Mouse (Mus musculus): ENCODE data around the gene Mras. TPM values are rescaled to one million over a fixed set of nuclear protein-coding genes. Genes with fewer than 3 reads are reported as not detected.

Mras gene
- polyA plus RNA-seq, 1 experiment from 2014 or later = 11.9 TPM

DNA sequence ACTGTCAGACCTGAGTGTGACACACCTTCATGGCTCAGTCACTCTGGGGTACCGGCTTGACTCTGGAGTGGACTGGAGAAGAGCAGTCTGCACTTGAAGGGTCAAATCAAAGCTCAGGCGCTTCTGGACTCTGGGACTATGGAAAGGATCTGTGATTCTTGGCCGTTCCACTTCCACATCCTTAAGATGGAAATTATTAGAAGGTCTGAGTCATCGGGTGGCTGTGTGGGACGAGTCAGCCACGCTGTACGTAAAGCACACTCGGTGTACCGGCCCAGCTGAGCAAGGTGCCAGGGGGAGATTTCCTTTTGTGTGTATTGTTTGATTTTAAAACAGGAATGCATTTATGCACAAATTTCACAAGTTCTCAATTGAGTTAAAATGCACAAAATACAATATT, 75.2 kb downstream of the Mras start:
- Histone ChIP-seq H3K4me3 (no peak overlapping the region), H3K4me1 (peaks cover 15% of the 10 kb centered on the region), H3K36me3 (no peaks in the 10 kb centered on the region), H3K9me3 (replicated peaks) (no peaks in the 10 kb centered on the region), H3K27ac (no peak overlapping the region), H3K27me3 (ENCODE audit: low read depth, poor library complexity, severe bottlenecking) (peaks cover 34% of the 10 kb centered on the region)
- no peak for DNase-seq (ENCODE audit: low spot score)
- WGBS = 92% methylated on average over 9 of the region's 9 CpGs

DNA sequence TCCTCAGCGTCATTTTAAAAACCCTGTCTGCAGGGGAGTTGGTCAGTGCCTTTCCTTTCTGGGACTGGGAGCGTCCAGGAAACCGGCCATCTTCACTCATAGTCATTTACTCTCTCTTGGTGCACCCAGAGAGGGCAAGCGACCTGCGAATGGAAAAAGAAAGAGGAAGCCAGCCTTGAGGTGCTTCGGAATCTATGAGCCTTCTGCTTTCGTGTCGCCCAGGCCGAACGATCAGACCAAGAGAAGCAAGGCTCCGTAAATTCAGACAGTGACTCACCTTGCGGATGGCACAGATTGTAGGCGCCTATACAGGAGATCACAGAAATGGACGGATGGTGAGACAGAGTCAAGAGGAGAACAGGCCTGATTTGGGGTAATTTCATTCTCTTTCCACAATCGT, 78.2 kb downstream of the Mras start:
- 89% methylated on average over 15 of the region's 15 CpGs for WGBS
- H3K4me1 ChIP-seq = peaks cover 19% of the 10 kb centered on the region
- H3K27me3 ChIP-seq (ENCODE audit: low read depth, poor library complexity, severe bottlenecking) = peaks cover 63% of the 10 kb centered on the region
- no peak overlapping the region for H3K4me3 ChIP-seq
- no peaks in the 10 kb centered on the region for H3K9me3 ChIP-seq (replicated peaks)
- no peak for DNase-seq (ENCODE audit: low spot score)
- H3K36me3 ChIP-seq = no peaks in the 10 kb centered on the region
- no peak overlapping the region for H3K27ac ChIP-seq

DNA sequence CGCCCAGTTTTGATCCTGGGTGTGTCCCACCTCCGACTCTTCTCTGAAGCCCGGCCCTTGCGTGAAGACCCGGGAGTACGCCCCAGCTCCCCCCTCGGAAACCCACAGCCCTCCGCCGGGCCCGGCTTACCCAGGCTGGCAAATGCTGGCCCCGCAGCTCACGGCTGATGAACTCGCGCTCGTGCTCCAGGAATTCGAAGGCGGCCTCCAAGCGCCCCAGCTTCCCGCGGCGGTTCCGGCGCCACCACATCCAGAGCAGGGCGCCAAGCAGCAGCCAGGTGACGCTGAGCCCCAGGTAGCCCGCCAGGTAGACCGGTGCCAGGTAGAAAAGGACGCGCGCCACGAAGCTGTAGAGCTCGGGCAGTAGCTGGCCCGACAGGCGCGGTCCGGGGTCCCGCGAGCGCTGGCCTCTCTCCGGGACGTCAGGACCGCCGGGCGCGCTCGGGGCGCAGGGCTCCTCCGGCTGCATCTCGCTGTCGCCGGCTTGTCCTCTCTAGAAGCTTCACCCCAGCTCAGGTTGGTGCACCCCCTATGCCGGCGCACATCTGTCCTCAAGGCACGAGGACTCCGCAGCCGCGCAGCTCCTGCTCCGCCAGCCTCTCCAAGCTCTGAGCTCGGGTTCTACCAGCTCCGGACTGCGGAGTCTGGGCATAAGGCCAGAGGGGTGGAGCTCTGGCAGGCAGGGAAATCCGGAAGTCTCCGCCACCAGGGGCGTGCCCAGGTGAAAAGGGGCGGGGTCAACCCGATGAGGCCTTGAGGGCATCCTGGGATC, 79.1 kb downstream of the Mras start, which contains the start of gene Esyt3:
Esyt3 (minus strand) TSS at position 637 of the 772 bp plus-strand sequence.
- Histone ChIP-seq H3K27ac (peak within 1 kb of the TSS; percentile 48; the same call in 1 of the 2 replicates), H3K4me1 (peaks cover 19% of the 10 kb centered on the region), H3K9me3 (replicated peaks) (no peaks in the 10 kb centered on the region), H3K27me3 (ENCODE audit: low read depth, poor library complexity, severe bottlenecking) (peaks cover 64% of the 10 kb centered on the region), H3K4me3 (peak within 1 kb of the TSS; percentile 57), H3K36me3 (no peaks in the 10 kb centered on the region)
- WGBS = under 1% methylated on average over 66 of the region's 66 CpGs
- DNase-seq (ENCODE audit: low spot score) = peak; percentile 63

DNA sequence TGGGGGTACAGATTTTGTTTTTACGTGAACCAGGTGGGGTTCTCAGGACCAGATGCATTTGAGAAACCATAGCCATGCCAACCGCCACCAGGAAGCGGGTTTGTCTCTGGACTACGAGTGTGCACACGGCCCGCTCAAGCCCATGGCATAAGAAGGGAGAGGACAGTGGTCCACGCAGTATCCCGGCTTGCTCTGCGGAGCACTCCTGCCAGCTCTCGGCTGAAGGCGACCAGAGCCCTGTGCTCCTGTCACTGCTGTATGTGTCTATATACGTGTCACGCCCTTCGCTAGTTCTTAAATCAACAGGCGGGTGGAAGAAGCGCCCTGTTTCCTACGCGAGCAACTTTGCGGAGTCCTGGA, 79.6 kb downstream of the Mras start:
- H3K9me3 ChIP-seq (replicated peaks) = no peaks in the 10 kb centered on the region
- 6% methylated on average over 19 of the region's 19 CpGs for WGBS
- peaks cover 64% of the 10 kb centered on the region for H3K27me3 ChIP-seq (ENCODE audit: low read depth, poor library complexity, severe bottlenecking)
- no peaks in the 10 kb centered on the region for H3K36me3 ChIP-seq
- peak overlapping the region; percentile 57 for H3K4me3 ChIP-seq
- H3K4me1 ChIP-seq = peaks cover 19% of the 10 kb centered on the region
- H3K27ac ChIP-seq = no peak overlapping the region
- DNase-seq (ENCODE audit: low spot score) = no peak

DNA sequence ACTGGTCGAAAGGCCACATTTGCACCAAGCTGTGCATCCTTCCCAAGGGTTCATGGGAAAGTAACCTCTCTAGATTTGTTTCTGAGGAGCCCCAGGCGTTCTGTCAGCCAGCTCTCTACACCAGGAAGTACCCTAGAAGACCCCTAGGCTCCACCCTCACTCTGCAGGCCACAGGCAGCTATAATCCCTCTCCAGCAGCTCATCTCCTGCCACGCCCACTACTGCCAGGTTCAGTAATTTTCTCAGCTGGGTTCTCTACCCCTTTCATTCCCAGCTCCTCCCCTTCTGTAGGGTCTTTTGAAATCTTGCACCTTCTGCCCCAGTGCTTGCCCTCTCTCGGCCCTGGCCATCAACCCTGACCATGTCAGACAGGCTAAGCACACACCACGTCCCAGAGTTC, 81.2 kb downstream of the Mras start:
- Histone ChIP-seq H3K9me3 (replicated peaks) (no peaks in the 10 kb centered on the region), H3K4me1 (peaks cover 19% of the 10 kb centered on the region), H3K4me3 (no peak overlapping the region), H3K36me3 (no peaks in the 10 kb centered on the region), H3K27me3 (ENCODE audit: low read depth, poor library complexity, severe bottlenecking) (peaks cover 64% of the 10 kb centered on the region), H3K27ac (no peak overlapping the region)
- WGBS = 20% methylated on average over 5 of the region's 5 CpGs
- DNase-seq (ENCODE audit: low spot score) = no peak

DNA sequence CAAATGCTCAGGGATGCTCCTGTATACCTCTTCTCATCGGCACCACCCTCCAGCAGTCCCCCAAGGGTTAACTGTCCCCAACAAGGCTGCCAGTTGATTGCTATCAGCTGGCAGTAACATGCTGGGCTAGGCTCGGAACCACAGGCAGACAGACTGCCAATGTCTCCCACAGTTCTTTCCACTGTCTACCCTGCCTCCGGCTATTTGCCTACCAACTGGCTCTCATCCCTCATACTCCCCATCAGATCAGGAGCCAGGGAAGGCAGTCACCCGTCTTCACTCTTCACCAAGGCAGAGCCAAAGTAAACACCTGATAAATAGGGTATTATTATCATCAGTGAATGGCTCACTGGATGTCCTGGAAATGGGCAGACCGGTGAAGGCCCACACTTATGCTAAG, 82.4 kb downstream of the Mras start:
- H3K9me3 ChIP-seq (replicated peaks) = no peaks in the 10 kb centered on the region
- H3K4me1 ChIP-seq = peaks cover 19% of the 10 kb centered on the region
- no peak for DNase-seq (ENCODE audit: low spot score)
- H3K4me3 ChIP-seq = no peak overlapping the region
- no peak overlapping the region for H3K27ac ChIP-seq
- no peaks in the 10 kb centered on the region for H3K36me3 ChIP-seq
- peaks cover 58% of the 10 kb centered on the region for H3K27me3 ChIP-seq (ENCODE audit: low read depth, poor library complexity, severe bottlenecking)
- 74% methylated on average over 5 of the region's 5 CpGs for WGBS

DNA sequence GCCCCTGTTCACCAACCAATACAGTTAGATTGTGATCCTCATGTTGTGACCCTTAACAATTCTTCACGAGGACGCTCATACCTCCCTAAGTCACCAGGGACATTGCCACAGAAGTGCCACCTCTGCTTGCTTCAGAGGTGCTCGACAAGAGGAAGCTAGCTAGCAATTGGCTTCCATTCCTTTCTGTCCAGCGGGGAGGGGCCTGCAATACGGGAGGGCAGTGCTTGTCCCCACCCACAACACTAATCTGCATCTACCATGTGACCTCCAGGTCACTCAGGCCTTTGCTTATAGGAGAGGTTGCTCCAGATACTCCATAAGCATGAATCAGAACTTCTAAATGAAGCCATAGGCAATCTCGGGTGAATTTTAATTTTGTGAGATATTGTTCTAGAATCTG, 83.8 kb downstream of the Mras start:
- H3K9me3 ChIP-seq (replicated peaks) = no peaks in the 10 kb centered on the region
- H3K4me3 ChIP-seq = no peak overlapping the region
- H3K36me3 ChIP-seq = no peaks in the 10 kb centered on the region
- peaks cover 17% of the 10 kb centered on the region for H3K4me1 ChIP-seq
- DNase-seq (ENCODE audit: low spot score) = no peak
- H3K27ac ChIP-seq = no peak overlapping the region
- 61% methylated on average over 6 of the region's 6 CpGs for WGBS
- H3K27me3 ChIP-seq (ENCODE audit: low read depth, poor library complexity, severe bottlenecking) = peaks cover 44% of the 10 kb centered on the region

DNA sequence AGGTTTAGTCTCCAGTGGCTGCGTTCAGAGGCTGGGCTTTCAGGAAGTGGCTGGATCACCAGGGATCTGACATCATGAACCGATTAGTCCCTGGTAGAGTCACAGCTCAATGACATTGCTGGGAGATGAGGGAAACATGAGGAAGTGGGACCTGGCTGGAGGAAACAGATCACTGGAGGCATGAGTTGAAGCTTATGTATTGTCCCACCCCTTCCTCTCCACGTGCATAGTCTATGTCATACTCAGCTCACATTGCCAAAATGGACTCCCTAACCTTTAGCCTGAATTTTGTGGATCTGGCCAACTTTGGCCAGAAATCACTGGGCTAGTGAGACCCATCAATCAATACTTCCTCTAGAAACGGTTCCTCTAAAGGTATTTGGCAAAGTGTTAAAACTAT, 84.2 kb downstream of the Mras start:
- Histone ChIP-seq H3K9me3 (replicated peaks) (no peaks in the 10 kb centered on the region), H3K36me3 (no peaks in the 10 kb centered on the region), H3K27me3 (ENCODE audit: low read depth, poor library complexity, severe bottlenecking) (peaks cover 40% of the 10 kb centered on the region), H3K27ac (no peak overlapping the region), H3K4me3 (no peak overlapping the region), H3K4me1 (peaks cover 13% of the 10 kb centered on the region)
- DNase-seq (ENCODE audit: low spot score) = no peak
- WGBS = 82% methylated on average over 4 of the region's 4 CpGs

DNA sequence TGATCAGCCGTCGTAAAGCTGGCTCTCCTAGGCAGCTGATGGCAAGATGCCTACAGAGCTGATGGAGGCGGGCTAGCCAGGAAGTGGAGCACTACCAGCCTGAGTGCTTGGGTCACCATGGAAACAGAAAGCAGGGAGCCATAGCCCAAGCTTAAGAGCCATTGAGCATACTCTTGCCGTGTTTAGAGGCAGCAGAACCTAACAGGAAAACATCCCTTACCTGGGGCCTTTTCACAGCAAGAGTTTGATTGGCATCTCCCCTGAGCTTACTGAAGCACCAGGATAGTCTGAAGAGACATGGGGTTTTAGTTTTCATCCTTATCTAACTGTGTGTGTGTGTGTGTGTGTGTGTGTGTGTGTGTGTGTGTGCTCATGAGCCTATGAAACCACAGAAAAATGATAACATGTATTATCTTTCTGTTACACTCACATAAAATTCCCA, 91.8 kb downstream of the Mras start:
- H3K36me3 ChIP-seq = no peaks in the 10 kb centered on the region
- peaks cover 5% of the 10 kb centered on the region for H3K4me1 ChIP-seq
- 54% methylated on average over 4 of the region's 4 CpGs for WGBS
- no peak for DNase-seq (ENCODE audit: low spot score)
- no peaks in the 10 kb centered on the region for H3K27me3 ChIP-seq (ENCODE audit: low read depth, poor library complexity, severe bottlenecking)
- no peak overlapping the region for H3K4me3 ChIP-seq
- H3K9me3 ChIP-seq (replicated peaks) = no peaks in the 10 kb centered on the region
- no peak overlapping the region for H3K27ac ChIP-seq

DNA sequence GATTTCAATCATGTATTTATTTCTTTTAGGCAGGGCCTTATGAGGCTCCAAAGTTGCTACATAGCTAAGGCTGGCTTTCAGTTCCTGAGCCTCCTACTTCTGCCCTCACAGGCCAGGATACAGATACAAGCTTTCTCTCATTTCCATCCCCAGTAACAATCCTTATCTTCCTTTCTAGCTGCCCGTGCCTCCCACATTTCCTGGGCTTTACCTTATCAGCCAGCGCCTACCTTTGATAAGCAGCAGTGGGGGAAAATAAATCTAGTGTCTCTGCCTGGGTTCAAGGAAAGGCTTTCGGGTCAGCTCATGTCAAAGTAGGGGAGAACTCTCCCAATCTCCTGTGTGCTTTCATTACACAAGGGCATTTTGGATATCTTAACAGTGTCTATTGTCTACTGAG, 95.6 kb downstream of the Mras start:
- H3K27me3 ChIP-seq (ENCODE audit: low read depth, poor library complexity, severe bottlenecking) = no peaks in the 10 kb centered on the region
- no peak for DNase-seq (ENCODE audit: low spot score)
- no peak overlapping the region for H3K4me3 ChIP-seq
- H3K4me1 ChIP-seq = peaks cover 19% of the 10 kb centered on the region
- H3K27ac ChIP-seq = no peak overlapping the region
- 72% methylated on average over 3 of the region's 3 CpGs for WGBS
- no peaks in the 10 kb centered on the region for H3K9me3 ChIP-seq (replicated peaks)
- no peaks in the 10 kb centered on the region for H3K36me3 ChIP-seq

DNA sequence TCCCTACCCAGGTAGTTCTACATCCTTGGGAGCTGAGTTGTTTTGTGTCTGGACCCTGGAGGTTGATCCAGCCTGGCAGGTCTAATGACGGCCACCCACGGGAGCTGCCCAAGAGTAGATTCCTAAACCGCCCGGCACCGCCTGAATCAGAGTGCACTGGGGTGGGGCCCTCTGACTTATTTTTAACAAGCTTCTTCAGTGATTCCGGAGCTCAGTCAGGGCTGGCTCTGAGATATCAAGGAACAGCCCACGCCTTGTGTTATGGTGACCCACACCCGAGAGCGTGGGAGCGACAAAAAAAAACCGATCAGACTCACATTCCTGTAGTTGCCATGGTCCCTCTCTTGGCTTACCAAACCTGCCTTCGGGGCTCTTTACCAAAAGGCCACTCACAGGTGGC, 97.1 kb downstream of the Mras start:
- no peak for DNase-seq (ENCODE audit: low spot score)
- H3K27ac ChIP-seq = no peak overlapping the region
- H3K27me3 ChIP-seq (ENCODE audit: low read depth, poor library complexity, severe bottlenecking) = no peaks in the 10 kb centered on the region
- peaks cover 17% of the 10 kb centered on the region for H3K4me1 ChIP-seq
- no peak overlapping the region for H3K4me3 ChIP-seq
- H3K36me3 ChIP-seq = no peaks in the 10 kb centered on the region
- H3K9me3 ChIP-seq (replicated peaks) = no peaks in the 10 kb centered on the region
- 92% methylated on average over 12 of the region's 12 CpGs for WGBS

DNA sequence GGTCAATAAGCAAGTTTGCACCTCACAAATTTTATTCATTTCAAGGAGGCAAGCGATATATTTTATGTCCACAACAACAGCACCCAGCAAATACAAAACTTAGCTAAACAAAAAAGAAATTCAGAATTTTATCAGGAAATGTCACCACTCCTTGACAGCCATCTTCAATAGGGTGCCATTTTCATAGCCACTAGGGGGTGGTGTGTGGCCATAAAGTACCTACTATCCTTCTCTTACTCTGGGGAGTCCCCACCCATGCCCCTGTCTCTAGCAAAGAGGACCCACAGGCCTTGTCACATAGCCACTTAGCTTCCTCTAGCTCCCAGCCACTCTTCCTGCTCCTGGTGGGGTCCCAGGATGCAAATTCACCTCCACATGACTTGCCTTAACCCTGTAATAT, 98.0 kb downstream of the Mras start:
- 79% methylated on average over 1 of the region's 1 CpGs for WGBS
- H3K4me1 ChIP-seq = peaks cover 14% of the 10 kb centered on the region
- H3K27ac ChIP-seq = no peak overlapping the region
- no peaks in the 10 kb centered on the region for H3K27me3 ChIP-seq (ENCODE audit: low read depth, poor library complexity, severe bottlenecking)
- DNase-seq (ENCODE audit: low spot score) = no peak
- no peaks in the 10 kb centered on the region for H3K36me3 ChIP-seq
- H3K9me3 ChIP-seq (replicated peaks) = no peaks in the 10 kb centered on the region
- no peak overlapping the region for H3K4me3 ChIP-seq

DNA sequence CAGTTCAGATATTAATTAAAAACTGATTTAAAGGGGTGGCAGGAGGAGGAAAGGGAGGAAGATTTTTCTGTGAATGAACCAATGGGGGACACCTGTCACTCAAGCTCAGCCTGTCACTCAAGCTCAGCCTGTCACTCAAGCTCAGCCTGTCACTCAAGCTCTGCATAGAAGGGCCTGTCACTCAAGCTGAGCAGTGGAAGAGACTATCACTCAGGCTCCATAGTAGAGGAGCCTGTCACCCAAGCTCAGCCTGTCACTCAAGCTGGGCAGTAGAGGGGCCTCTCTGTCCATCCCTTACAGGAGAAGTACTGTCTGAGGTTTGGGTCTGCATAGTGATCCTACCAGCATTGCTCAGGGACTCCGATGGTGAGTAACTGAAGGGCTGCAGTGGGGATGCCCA, 98.9 kb downstream of the Mras start:
- H3K27me3 ChIP-seq (ENCODE audit: low read depth, poor library complexity, severe bottlenecking) = no peaks in the 10 kb centered on the region
- no peak overlapping the region for H3K27ac ChIP-seq
- H3K36me3 ChIP-seq = no peaks in the 10 kb centered on the region
- no peaks in the 10 kb centered on the region for H3K9me3 ChIP-seq (replicated peaks)
- WGBS = 100% methylated on average over 1 of the region's 1 CpGs
- no peak for DNase-seq (ENCODE audit: low spot score)
- H3K4me3 ChIP-seq = no peak overlapping the region
- H3K4me1 ChIP-seq = peaks cover 14% of the 10 kb centered on the region

DNA sequence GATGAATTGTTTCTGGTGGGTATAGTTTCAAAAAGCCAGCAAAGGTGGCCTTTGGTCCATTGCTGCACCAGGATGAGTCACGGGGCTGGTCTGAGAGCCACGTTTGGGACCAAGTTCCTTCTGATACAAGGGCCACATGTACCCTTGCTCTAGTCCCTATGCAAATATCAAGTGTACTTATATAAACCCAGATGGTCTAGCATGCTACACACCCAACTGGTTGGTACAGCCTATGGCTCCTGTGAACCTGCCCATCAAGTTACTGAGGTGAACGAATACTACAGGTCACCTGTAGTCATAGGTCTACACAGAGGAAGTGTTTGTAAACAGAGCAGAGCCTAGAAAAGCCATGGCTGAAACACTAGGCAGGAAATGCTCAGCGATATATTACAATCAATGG, 100.6 kb downstream of the Mras start:
- Histone ChIP-seq H3K36me3 (no peaks in the 10 kb centered on the region), H3K27me3 (ENCODE audit: low read depth, poor library complexity, severe bottlenecking) (no peaks in the 10 kb centered on the region), H3K27ac (no peak overlapping the region), H3K4me3 (no peak overlapping the region), H3K4me1 (peaks cover 14% of the 10 kb centered on the region), H3K9me3 (replicated peaks) (no peaks in the 10 kb centered on the region)
- DNase-seq (ENCODE audit: low spot score) = no peak
- 90% methylated on average over 4 of the region's 4 CpGs for WGBS

All from limb, embryonic 10.5 days (tissue).